Mouse (Mus musculus) myocyte (in vitro differentiated cells): ENCODE measurements around the gene Rdm1. TPM values are rescaled to one million over a fixed set of nuclear protein-coding genes. Genes with fewer than 3 reads are reported as not detected.

Experiments used
- H3K27me3 ChIP-seq: one replicate; pipeline ENCODE4 v1.6.1; 2011; ENCODE audit not compliant: control insufficient read depth, insufficient read depth, insufficient read length
- H3K36me3 ChIP-seq: one replicate; pipeline ENCODE4 v1.6.1; 2011; ENCODE audit not compliant: control insufficient read depth, insufficient read depth
- H3K4me2 ChIP-seq: one replicate; pipeline ENCODE4 v1.6.1; 2011; ENCODE audit warnings: low read depth, control low read depth
- H3K4me3 ChIP-seq: one replicate; pipeline ENCODE4 v1.5.1; 2011; ENCODE audit warnings: mild to moderate bottlenecking, control low read depth, moderate library complexity
- H3K79me2 ChIP-seq: one replicate; pipeline ENCODE4 v1.6.1; 2011; ENCODE audit not compliant: control insufficient read depth, insufficient read depth
- H3ac ChIP-seq: one replicate; pipeline ENCODE4 v1.6.1; 2011; ENCODE audit not compliant: control insufficient read depth, insufficient read length
- CEBPB ChIP-seq: IDR thresholded peaks from 2 replicates; pipeline ENCODE4 v1.6.1; 2011; ENCODE audit warnings: mild to moderate bottlenecking, moderate library complexity; ENCODE audit not compliant: poor library complexity, insufficient read depth, severe bottlenecking
- E2F4 ChIP-seq: IDR thresholded peaks from one replicate; pipeline ENCODE4 v1.6.1; 2011; ENCODE audit warnings: mild to moderate bottlenecking, control low read depth, moderate library complexity; ENCODE audit not compliant: insufficient read depth
- MAX ChIP-seq: IDR thresholded peaks from one replicate; pipeline ENCODE4 v1.6.1; 2011; ENCODE audit warnings: low read depth, mild to moderate bottlenecking, control low read depth
- MYOD1 ChIP-seq, 3 experiments: IDR thresholded peaks; one replicate each; pipeline ENCODE4 v1.6.1; 2011; ENCODE audit warnings: control low read depth in 2 of 3, low read depth in 2 of 3, mild to moderate bottlenecking in 2 of 3, moderate library complexity in 1 of 3; ENCODE audit not compliant: insufficient read length in 2 of 3, control insufficient read depth in 1 of 3
- MYOG ChIP-seq, 3 experiments: IDR thresholded peaks; one replicate each; pipeline ENCODE4 v1.6.1; 2011; ENCODE audit warnings: control low read depth in 2 of 3, low read depth in 2 of 3, mild to moderate bottlenecking in 2 of 3; ENCODE audit not compliant: insufficient read length in 2 of 3, control insufficient read depth in 1 of 3, insufficient read depth in 1 of 3
- POLR2A ChIP-seq: IDR thresholded peaks from one replicate; pipeline ENCODE4 v1.6.1; 2011; ENCODE audit warnings: low read depth, mild to moderate bottlenecking, control low read depth, moderate library complexity; ENCODE audit not compliant: insufficient read length
- POLR2AphosphoS2 ChIP-seq: IDR thresholded peaks from one replicate; pipeline ENCODE4 v1.6.1; 2011; ENCODE audit warnings: low read depth, control low read depth; ENCODE audit not compliant: insufficient read length
- REST ChIP-seq: IDR thresholded peaks from one replicate; pipeline ENCODE4 v1.6.1; 2011; ENCODE audit warnings: mild to moderate bottlenecking, control low read depth, moderate library complexity; ENCODE audit not compliant: insufficient read depth, insufficient read length
- SRF ChIP-seq: IDR thresholded peaks from one replicate; pipeline ENCODE4 v1.6.1; 2011; ENCODE audit warnings: low read depth; ENCODE audit not compliant: control insufficient read depth, insufficient read length
- TCF12 ChIP-seq: IDR thresholded peaks from one replicate; pipeline ENCODE4 v1.6.1; 2011; ENCODE audit warnings: mild to moderate bottlenecking, control low read depth; ENCODE audit not compliant: poor library complexity, insufficient read depth, severe bottlenecking
- TCF3 ChIP-seq: IDR thresholded peaks from one replicate; pipeline ENCODE4 v1.6.1; 2011; ENCODE audit warnings: low read depth, control low read depth; ENCODE audit not compliant: insufficient read length
- USF1 ChIP-seq: IDR thresholded peaks from one replicate; pipeline ENCODE4 v1.6.1; 2011; ENCODE audit warnings: low read depth, mild to moderate bottlenecking, control low read depth, moderate library complexity
- polyA plus RNA-seq: library from polyadenylated mRNA; unstranded; fragments of >200 nt; fragmentation: generic; extraction: Trizol; gene quantifications from one replicate; pipeline ENCODE4 v1.2.1, GENCODE M21; 2012; ENCODE audit warnings: missing spikeins

Gene Rdm1
- polyA plus RNA-seq, 1 experiment = 8.5 TPM

- Histone ChIP-seq H3K27me3 (no peaks in the 10 kb centered on the region), H3K4me3 (no peak overlapping the region), H3K4me2 (no peak overlapping the region), H3K36me3 (no peaks in the 10 kb centered on the region), H3ac (no peak overlapping the region), H3K79me2 (no peaks in the 10 kb centered on the region)
- TF ChIP-seq SRF (no peak), MYOD1 (IDR thresholded peaks at IDR 0.05; ENCODE audit: control insufficient read depth in 1 of 3, insufficient read length in 2 of 3, low read depth in 2 of 3) (no peak), CEBPB (no peak), POLR2AphosphoS2 (no peak), MYOG (IDR thresholded peaks at IDR 0.05; ENCODE audit: control insufficient read depth in 1 of 3, insufficient read depth in 1 of 3, insufficient read length in 2 of 3, low read depth in 2 of 3) (no peak), POLR2A (no peak), USF1 (no peak), MAX (no peak), REST (no peak), TCF3 (no peak), E2F4 (no peak), TCF12 (no peak)
These were observed 53.8 kb downstream of the Rdm1 start for GRCm38 (mm10) chr11:101680634-101681325.

- H3K79me2 ChIP-seq = no peaks in the 10 kb centered on the region
- no peaks in the 10 kb centered on the region for H3K36me3 ChIP-seq
- TF ChIP-seq MAX = no peak
- no peak for TF ChIP-seq MYOD1 (IDR thresholded peaks at IDR 0.05; ENCODE audit: control insufficient read depth in 1 of 3, insufficient read length in 2 of 3, low read depth in 2 of 3)
- TF ChIP-seq CEBPB = no peak
- no peak overlapping the region for H3K4me3 ChIP-seq
- no peak overlapping the region for H3K4me2 ChIP-seq
- H3K27me3 ChIP-seq = no peaks in the 10 kb centered on the region
- H3ac ChIP-seq = no peak overlapping the region
These were observed 55.0 kb downstream of the Rdm1 start for GRCm38 (mm10) chr11:101681968-101682367.

DNA sequence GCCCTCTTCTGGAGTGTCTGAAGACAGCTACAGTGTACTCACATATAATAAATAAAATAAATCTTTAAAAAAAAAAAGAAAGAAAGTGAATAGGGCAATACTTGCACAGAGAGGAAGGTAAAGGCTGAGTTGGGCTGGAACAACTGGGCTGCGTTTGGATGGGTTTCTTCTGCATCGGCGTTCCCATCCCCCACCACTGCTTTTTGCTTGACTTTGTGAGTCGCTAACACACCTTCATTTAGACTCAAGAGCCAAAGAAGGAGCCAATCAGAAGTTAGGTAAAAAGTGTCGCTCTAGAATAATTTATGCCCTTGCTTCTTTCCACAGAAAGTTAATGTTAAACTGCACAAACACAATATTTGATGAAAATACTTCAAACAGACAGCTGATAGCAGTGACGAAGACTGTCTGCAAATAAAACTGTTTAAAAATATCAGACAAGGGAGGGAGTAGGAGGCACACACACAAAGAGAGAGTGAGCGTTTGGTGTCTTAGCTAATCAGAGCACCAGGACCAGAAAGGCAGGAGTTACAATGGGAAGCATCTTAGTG is 55.5 kb downstream of the Rdm1 start:
- TF ChIP-seq SRF = no peak
- no peak for TF ChIP-seq USF1
- TF ChIP-seq REST = no peak
- no peak for TF ChIP-seq E2F4
- no peak for TF ChIP-seq POLR2A
- TF ChIP-seq MAX = no peak
- TF ChIP-seq POLR2AphosphoS2 = no peak
- TF ChIP-seq MYOG (IDR thresholded peaks at IDR 0.05; ENCODE audit: control insufficient read depth in 1 of 3, insufficient read depth in 1 of 3, insufficient read length in 2 of 3, low read depth in 2 of 3) = no peak
- TF ChIP-seq TCF3 = no peak
- no peaks in the 10 kb centered on the region for H3K36me3 ChIP-seq
- H3K79me2 ChIP-seq = no peaks in the 10 kb centered on the region
- no peak overlapping the region for H3K4me3 ChIP-seq
- no peaks in the 10 kb centered on the region for H3K27me3 ChIP-seq
- H3K4me2 ChIP-seq = no peak overlapping the region
- no peak overlapping the region for H3ac ChIP-seq

Other genes with a start within 250 kb of the Rdm1 start
- 31.2 TPM for gene Aarsd1, start 209.6 kb upstream of the Rdm1 start, polyA plus RNA-seq
- 3.8 TPM for gene Gm27029, start 202.4 kb upstream of the Rdm1 start, polyA plus RNA-seq
- 13.6 TPM for gene Rundc1, start 202.1 kb upstream of the Rdm1 start, polyA plus RNA-seq
- 58.8 TPM for gene Ptges3l, start 201.9 kb upstream of the Rdm1 start, polyA plus RNA-seq
- 2,022 TPM for gene Rpl27, start 184.9 kb upstream of the Rdm1 start, polyA plus RNA-seq
- gene Ifi35, start 178.8 kb upstream of the Rdm1 start, polyA plus RNA-seq = 24.8 TPM
- 20.9 TPM for gene Rnd2, start 162.2 kb upstream of the Rdm1 start, polyA plus RNA-seq
- gene Vat1, start 161.0 kb upstream of the Rdm1 start, polyA plus RNA-seq = 283 TPM
- gene Brca1, start 75.2 kb upstream of the Rdm1 start, polyA plus RNA-seq = 1.0 TPM
- 33.0 TPM for gene Nbr1, start 75.0 kb upstream of the Rdm1 start, polyA plus RNA-seq
- 1.8 TPM for gene Tmem106a, start 45.0 kb upstream of the Rdm1 start, polyA plus RNA-seq
- gene Gm11634, start 27.9 kb upstream of the Rdm1 start, polyA plus RNA-seq = not detected
- 7.7 TPM for gene Arl4d, start 38.3 kb downstream of the Rdm1 start, polyA plus RNA-seq
- gene Dhx8, start 105.7 kb downstream of the Rdm1 start, polyA plus RNA-seq = 19.1 TPM
- gene Etv4, start 158.2 kb downstream of the Rdm1 start, polyA plus RNA-seq = 21.2 TPM